Mouse (Mus musculus): ENCODE data around the gene Trappc4.
A peak's percentile ranks its signal among the peaks of the same experiment; 100 is the strongest.
"Not testable (repeated sequence)": the region's sequence is repeated elsewhere in the genome, so short reads cannot be mapped to it uniquely, and the experiment has no call there.

Gene Trappc4

DNA sequence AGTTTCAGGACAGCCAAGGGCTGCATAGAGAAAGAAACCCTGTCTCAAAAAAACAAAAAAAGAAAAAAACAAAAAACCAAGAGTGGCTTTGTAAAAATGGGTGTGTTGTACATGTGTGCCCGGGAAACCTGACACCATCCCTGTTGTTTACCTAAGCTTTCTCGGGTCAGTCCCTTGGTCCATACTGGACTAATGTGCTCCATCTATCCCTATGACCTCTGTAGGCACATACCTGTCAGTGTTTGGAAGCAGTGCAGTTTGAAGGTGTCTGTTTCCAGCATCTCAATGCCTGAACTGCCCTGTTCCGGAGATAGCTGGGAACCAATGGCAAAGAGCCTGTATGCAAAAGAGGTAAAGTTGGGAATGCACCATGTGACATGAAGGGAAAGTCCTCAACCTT, 2.4 kb downstream of the Trappc4 start:
- no peak for DNase-seq

DNA sequence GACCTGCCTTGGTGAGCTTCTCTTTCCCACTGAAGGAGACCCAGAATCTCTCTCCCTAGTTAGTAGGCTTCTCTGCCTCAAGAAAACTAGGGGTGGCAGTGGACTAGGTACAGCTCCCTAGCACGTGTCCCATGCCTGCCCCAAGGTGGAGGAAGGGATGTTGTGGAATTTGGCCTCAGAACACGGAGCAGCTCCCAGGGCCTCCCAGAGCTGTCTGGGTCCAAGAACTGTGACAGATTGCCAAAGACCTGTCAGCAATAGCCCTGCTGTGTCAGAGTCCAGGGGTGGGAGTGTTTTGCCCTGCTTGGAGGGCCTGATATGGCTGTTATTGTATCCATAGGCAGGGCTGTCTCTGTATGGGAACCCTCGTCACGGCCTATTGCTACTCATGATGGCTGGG, 6.3 kb downstream of the Trappc4 start:
- no peak for DNase-seq

- no peak for DNase-seq
Measured at GRCm38 (mm10) chr9:44399795-44400114, 7.6 kb downstream of the Trappc4 start.

DNA sequence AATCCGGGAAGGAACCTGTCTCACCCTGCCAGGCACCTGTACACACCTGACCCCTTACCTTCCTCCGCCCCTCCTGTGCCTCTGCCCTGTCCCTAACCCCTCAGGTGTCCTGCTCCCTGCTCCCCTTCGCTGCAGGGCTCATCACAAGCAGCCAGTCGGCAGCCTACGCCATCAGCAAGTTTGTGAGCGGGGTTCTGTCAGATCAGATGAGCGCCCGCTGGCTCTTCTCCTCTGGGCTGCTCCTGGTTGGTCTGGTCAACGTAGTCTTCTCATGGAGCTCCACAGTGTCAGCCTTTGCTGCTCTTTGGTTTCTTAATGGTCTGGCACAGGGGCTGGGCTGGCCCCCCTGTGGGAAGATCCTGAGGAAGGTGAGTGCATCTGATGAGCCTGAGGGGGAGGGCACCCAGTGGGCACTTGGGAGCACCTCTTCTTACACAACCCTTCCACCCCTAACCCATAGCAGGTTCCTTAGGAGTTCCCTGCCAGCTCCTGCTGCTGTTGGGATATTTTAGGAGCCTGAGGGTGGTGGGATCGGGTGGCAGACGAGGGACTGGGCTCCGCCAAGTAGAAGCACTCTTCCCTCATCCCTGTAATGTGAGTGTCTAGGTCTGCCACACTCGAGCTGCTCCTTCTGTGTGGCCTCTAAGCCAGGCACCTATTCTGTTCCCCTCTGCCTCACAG, 8.1 kb downstream of the Trappc4 start:
- peak; percentile 54 for DNase-seq

GRCm38 (mm10) chr9:44398551-44398950, 8.8 kb downstream of the Trappc4 start:
- DNase-seq: peak; percentile 52

DNA sequence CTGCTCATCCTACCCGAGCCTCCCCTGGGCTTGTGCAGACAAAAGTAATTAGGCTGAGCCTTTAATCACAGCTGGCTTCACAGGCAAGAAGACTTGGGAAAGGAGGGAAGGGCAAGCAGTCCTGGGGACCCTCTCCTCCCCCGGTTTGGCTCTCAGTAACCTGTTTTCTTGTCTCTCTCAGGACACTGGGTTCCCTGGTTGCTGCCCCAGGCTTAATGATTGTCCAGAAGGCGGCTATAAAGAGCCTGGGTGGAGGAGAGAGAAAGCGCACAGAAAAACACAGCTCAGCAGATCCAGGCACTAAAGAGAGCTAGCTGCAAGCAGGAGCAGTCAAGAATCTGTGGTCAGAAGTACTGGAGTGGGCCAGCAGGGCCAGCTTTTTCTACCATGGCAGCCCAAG, 9.3 kb downstream of the Trappc4 start:
- DNase-seq: no peak

- peak; percentile 99 for DNase-seq
Measured at GRCm38 (mm10) chr9:44396684-44397411, 10.6 kb downstream of the Trappc4 start, which contains the start of gene Slc37a4. Slc37a4 (plus strand) TSS chr9:44396852.

GRCm38 (mm10) chr9:44391466-44391865, 15.9 kb downstream of the Trappc4 start:
- peak; percentile 69 for DNase-seq

DNA sequence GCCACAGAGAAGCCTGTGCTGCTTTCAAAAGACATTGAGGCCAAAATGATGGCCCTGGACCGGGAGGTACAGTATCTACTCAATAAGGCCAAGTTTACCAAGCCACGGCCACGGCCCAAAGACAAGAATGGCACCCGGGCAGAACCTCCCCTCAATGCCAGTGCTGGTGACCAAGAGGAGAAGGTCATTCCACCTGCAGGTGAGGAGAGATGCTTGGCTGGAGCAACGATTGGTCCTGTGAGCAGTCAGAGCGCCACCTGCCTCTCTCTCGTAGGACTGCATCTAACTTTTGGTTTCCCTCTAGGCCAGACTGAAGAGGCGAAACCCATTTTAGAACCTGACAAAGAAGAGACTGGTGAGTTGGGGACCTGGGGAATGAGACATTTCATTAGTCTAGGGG, 18.1 kb downstream of the Trappc4 start:
- DNase-seq: peak; percentile 73

DNA sequence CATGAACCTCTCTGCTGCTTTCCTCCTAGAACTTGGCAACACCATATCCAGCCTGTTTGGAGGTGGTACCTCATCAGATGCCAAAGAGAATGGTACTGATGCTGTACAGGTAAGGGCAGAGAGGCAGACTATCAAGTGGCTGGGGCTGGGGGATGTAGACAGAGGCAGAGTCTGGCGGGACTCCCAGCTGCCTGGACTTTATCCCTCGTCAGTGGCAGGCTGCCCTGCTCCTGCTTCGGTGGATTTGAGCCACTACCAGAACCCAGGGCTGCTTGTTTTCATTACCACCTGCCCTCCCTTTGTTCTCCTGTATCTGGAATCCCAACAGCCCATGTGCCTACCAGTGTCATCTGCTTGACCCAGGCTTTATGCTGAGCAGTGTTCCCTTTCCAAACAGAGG, 20.2 kb downstream of the Trappc4 start:
- peak; percentile 11 for DNase-seq

- DNase-seq: no peak
Measured at GRCm38 (mm10) chr9:44384596-44384995, 22.8 kb downstream of the Trappc4 start.

DNA sequence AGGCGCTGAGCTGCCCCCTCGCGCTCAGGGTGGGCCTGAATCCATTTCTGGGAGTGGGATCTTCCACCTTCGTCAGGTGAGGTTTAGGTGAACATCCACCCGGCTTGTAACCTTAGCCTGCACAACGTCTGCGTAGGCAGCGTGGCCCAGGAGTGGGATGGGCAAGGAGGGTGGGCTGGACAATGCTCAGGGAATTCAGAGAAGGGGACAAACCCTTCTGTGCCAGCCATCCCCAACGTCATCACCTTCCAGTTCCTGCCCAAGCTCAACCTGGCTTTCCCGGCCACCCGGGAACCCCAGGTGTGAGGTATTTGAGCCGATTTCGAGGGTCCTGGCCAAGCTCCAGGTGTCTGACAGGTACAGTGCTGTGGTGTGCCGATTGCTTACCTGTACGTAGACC, 27.5 kb downstream of the Trappc4 start:
- DNase-seq: peak; percentile 76

DNA sequence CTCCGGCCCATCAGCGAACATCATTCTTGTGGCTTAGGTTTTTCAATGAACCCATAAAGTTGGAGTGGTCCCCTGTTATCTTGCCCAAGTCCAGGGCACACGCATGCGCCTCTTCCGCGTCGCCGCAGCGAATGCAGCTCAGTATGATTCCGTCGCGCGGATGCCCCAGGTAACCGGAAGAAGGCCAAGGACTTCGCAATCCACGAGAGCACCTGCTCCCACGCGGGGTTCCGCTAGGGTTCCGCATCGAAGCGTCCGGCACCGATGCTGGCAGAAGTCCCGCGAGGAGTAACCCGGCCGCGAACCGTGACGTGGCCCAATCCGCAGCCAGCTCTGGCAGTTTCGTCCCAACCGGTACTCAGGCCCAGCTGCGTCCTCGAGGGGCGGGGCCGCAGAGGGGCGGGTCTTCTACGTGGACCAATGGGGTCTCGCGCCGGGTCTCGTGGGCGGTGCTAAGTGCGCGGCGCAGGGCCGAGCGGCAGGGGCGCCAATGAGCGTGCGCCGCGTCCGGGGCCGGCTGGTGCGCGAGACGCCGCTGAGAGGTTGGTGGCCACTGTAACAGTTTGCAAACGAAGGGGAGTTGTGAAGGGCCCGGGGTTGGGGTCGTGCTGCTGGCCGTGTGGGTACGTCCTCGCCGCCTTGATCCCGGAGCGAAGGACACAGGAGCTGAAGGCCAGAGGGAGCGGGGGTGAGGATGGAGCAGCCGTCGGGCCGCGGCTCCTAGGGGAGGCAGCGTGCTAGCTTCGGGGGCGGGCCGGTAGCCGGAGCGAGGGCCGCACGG, 28.2 kb downstream of the Trappc4 start, which contains the start of gene Hyou1:
Hyou1 (plus strand) TSS at position 437 of the 781 bp plus-strand sequence.
- DNase-seq: peak; percentile 99

DNA sequence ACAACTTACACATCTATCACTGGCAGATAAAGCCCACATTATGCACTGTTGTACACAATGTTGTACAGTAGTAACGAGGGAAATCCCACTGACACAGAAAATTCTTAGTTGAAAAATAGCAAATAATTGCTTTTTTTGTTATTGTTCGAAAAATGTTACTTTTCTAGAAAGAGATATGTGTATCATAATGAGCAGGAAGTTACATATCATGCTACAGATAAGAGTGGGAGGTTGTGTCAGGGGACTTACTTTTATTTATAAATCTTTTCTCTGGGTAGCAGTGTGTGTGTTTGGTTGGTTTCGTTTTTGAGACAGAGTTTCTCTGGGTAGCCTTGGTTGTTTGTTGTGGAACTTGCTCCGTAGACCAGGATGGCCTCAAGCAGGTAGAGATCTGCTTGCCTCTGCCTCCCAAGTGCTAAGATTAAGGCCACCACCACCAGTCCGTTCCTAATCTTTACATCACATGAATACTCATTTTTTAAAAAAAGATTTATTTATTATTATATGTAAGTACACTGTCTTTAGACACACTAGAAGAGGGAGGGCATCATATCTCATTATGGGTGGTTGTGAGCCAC, 29.2 kb downstream of the Trappc4 start:
- peak; percentile 20 for DNase-seq

- peak; percentile 9 for DNase-seq
Measured at GRCm38 (mm10) chr9:44377335-44377734, 30.1 kb downstream of the Trappc4 start.

DNA sequence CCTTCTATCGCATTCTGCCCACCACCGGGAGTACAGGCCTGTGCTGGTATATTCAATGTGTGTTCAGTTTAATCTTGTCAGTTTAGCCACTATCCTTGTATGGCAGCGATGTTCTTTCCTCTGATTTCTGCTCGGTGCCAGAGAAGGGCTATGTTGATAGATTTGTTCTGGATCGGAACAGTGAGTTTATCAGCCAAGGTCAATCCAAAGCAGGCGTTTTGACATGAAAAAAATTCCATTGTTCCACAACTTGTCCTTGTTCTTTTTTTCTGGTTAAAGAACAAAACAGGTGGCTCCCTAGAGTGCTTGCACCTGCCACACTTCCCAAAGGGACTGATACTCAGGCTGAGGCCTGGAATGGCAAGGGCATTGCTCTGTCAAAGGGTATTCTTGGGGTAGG, 31.3 kb downstream of the Trappc4 start:
- no peak for DNase-seq

GRCm38 (mm10) chr9:44373386-44373785, 34.0 kb downstream of the Trappc4 start:
- DNase-seq: no peak

GRCm38 (mm10) chr9:44364480-44364879, 42.9 kb downstream of the Trappc4 start:
- DNase-seq: no peak

DNA sequence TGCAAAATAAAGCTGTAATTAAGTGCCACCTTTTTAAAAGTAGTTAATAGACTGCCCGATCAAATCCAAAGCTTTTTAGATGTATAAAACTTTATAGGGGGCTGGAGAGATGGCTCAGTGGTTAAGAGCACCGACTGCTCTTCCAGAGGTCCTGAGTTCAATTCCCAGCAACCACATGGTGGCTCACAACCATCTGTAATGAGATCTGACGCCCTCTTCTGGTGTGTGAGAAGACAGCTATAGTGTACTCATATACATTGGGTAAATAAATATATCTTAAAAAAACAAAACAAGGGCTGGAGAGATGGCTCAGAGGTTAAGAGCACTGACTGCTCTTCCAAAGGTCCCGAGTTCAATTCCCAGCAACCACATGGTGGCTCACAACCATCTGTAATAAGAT, 45.5 kb downstream of the Trappc4 start:
- DNase-seq: not testable (repeated sequence)

- peak; percentile 94 for DNase-seq
Measured at GRCm38 (mm10) chr9:44361190-44361917, 46.0 kb downstream of the Trappc4 start, which contains the start of gene Vps11. Vps11 (minus strand) TSS chr9:44361670.

GRCm38 (mm10) chr9:44357207-44357606, 50.2 kb downstream of the Trappc4 start:
- no peak for DNase-seq

Data from cerebellum, adult 9-11 months (tissue).